Mouse (Mus musculus) ZHBTc4 (cell line): ENCODE measurements around the gene Slc22a4.
"Not testable (repeated sequence)": the region's sequence is repeated elsewhere in the genome, so short reads cannot be mapped to it uniquely, and the experiment has no call there.

Experiments used
- DNase-seq: peaks from one replicate; pipeline ENCODE4 v3.0.0-alpha.2; 2011; ENCODE audit warnings: low read depth, low spot score

The Slc22a4 gene

DNA sequence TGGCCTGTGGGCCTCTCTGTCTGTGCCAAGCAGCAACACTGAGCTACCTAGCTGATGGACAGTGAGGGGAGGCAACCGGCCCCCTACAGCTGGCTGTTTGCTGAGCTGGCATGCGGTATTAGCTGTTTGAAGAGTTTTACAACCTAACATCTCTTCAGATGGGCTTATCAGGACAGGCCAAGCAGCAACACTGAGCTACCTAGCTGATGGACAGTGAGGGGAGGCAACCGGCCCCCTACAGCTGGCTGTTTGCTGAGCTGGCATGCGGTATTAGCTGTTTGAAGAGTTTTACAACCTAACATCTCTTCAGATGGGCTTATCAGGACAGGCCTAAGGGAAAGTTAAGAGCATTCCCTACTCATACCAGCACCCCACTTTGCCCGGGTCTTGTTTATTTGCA, 21.5 kb downstream of the Slc22a4 start:
- not testable (repeated sequence) for DNase-seq

DNA sequence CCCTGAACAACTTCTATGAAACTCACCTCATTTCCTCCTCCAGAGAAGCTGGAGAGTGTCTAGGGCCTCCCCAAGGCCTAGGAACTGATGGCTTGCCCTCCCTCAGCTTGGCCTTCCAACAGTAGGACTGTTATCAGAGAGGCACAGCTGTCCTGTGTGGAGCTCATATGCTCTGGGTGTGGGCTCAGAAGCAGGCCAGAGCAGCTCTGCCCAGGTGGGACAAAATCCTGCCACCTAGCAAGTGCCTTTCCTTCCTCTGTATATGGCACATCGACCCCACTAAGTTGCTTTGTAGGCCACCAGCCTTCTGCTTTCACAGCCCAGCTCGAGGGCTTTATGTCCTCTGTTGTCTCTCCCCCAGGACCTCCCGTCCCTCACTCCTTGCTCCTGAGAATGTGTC, 23.2 kb downstream of the Slc22a4 start:
- DNase-seq, result no peak

DNA sequence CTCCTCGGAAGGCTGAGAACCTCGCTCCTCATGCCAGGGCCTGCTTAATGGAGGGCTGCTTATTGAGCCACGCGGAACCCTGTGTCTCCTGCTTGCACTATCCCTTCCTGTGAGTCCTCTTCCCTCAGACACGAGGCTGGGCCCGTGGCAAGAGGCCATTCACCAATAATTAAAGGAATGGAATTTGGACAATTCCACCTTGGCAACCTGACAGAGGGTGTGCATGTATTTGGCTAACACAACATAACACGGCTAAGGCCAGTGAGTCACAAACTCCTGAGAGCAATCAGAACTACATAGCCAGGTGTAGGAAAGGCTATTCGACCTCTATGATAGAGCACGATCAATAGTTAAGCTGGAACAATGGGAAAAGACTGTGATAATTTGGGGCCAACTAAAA, 23.7 kb downstream of the Slc22a4 start:
- no peak for DNase-seq

DNA sequence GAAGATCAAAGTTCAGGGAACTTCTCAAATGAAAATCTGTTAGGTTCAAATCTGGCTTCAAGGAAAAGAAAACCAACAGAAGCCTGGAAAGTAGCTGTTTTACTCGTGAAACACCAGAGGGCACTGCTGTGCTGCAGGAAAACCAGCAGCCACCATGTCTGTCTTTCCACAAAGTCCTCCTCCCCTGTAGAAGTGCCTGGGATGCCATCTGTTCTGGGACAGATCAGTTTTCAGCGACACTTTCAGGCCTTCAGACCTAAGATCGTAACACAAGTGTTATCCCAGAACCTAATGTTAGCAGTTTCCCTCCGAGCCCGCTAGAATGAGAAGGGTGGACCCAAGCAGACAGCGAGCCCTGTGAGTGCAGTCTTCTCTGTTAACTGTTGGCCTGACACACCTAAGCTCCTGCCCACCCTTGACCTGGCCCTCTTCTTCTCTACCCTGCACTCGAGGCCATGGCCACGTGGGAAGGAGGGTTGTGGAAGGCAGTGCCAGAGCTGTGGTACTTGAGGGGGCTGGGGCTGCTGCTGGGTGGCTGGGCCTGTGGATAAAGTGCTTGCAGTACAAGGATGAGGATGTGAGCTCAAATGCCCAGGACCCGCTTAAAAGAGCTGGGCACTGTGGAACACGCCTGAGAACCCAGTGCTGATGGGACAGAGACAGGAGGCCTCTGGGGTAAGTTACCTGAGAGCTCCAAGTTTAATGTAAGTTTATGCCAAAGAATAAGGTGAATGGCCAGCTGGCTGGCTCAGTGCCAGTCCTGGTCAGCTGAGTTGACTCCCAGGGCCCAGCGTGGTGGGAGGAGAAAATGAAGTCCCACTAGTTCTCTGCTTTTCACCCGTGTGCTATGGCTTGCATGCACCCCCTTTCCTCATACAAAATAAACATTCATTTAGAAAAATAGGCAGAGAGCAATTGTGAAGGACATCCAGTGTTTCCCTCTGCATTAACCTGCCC, 24.9 kb downstream of the Slc22a4 start:
- peak; percentile 79 for DNase-seq

DNA sequence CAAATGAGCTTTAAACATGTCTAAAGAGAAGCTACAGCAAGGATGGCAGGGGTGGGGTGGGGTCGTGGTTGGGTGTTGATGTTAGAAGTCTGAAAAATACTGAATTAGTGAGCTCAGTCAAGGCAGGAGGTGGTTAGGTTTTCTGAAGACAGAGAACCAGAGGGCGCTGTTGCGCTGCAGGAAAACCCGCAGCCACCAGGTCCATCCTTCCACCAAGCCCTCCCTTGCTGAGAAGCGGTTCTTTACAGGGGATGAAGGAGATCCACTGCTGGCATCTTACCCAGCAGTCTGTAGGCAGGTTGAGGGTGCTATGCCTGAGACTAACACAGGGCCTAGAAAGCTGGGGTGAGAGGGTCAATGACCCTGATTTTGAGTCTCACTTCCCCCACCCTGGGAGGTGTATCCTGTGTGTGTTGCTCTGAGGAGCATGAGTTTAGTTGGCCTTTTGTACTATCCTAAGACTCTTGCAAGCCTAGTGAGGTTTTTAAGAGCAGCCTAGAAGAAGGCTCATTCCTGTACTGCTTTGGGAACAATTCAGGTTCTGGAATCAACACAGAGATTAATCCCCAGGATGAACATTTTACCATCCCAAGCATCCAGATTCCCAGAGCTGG, 25.6 kb downstream of the Slc22a4 start:
- peak; percentile 64 for DNase-seq

DNA sequence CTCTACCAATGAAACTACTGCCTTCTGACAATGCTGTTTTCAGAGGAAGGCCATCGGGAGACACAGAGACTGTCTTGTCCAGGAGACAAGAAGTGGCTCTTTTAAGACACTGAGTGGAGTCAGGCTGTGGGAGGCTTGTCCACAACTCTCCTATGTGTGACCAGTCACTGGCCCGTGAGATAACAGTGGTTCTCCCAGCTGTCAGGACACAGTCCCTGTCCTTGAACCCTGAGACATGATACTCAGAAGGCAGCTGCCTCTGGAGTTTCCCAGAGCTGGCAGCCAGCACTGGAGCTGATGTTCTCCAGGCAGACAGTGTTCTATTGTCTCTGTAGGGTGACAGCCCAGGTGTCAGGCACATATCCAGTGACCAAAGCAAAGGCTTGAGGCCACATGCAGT, 30.2 kb downstream of the Slc22a4 start:
- DNase-seq, result no peak

DNA sequence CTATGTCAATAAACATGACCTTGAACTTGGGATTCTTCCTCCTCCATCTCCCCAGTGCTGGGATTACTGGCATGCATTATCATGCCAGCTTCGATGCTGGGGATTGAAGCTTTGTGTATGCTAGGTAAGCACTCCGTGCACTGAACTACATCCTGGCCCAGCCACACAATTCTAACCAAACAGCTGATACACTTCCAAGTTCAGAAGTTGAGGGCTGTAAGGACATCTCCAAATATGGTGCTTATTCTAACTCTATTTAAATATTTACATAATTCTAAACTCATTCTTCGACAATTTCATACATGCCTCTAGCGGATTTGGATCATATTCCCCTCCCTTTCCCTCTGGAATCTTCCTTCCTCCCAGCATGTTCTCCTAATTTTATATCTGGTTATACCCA, 35.6 kb downstream of the Slc22a4 start:
- no peak for DNase-seq

DNA sequence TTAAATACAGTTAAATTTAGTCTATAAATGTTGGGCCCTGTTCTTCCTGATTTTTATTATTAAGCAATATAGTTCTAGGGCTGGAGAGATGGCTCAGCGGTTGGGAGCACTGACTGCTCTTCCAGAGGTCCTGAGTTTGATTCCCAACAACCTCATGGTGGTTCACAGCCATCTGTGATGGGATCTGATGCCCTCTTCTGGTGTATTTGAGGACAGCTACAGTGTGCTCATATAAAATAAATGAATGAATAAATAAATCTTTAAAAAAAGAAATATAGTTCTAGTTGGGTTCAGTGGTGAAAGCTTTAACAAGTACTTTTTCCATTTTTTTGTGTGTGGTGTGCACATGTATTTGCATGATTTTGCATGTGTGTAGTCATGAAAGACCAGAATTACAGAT, 38.7 kb downstream of the Slc22a4 start:
- no peak for DNase-seq

DNA sequence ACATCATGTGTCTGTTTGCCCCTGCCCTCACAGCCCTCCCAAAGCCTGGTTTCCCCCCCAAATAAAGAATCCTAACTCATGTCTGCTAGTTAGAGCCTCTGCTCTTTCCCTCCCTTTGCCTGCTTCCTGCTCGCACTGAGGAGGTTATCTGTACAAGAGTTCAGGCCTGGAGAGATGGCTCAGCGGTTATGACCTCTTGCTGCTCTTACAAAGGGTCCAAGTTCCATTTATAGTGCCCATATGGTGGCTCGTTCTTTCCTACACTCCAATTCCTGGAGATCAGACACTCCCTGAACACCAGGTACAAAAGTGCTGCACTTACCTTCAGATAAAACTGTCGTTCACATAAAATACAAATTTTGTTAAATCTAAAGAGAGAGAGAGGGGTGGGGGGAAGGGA, 39.8 kb downstream of the Slc22a4 start:
- no peak for DNase-seq

DNA sequence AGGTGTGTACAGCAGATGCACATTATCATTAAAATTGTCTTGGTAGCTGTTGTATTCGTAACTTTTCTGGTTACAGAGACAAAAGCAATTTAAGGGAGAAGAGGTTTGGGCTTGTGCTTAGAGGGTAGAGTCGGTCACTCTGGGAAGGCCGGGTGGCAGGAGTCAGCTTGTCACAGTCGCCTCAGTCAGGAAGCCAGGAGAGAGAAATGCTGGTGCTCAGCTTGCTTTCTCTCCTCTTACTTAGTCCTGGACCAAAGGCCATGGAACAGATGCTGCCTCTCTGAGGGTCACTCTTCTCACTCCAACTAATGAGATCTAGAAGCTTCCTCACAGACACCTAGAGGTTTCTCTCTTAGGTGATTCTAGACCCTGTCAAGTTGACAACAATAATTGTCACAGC, 46.5 kb downstream of the Slc22a4 start:
- DNase-seq, result no peak

DNA sequence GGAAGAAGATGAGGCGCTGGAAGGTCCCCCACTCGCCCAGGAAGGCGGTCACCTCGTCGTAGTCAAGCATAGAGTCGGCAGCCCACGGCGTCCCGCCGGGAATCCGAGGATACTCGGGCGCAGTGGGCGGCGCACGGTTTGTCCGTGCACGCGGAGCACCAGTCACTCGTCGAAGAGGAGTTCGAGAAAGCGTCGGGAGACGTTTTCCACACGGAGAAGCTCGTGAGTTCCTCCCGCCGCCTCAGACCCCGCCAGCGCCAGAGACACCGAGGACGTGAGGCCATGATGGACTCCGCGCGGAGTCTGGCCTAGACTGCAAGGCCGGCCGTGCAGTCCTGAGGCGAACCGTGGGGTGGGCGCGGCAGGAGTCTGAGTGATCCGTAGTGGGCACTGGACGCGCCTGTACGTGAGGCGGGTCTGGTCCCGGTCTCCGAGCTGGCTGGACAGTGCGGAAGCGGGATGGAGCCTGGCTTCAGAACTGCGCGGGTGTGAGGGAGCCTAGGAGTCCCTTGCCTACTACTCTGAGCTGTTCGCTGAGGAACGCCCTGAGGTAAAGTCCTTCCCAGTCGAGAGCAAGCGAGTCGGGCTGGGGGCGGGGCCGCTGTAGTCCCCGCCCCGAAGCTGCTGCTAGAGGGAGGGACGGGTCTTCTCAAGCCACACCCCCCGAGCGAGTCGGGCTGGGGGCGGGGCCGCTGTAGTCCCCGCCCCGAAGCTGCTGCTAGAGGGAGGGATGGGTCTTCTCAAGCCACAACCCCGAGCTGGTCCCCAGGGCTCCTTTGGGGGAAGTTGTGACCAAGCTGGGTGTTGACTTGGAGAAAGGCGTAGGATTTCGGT, 47.9 kb downstream of the Slc22a4 start, which contains the start of gene Slc22a21:
TSS of gene Slc22a21 (minus strand) at position 545 of the 834 bp plus-strand sequence.
- DNase-seq, result peak; percentile 96

DNA sequence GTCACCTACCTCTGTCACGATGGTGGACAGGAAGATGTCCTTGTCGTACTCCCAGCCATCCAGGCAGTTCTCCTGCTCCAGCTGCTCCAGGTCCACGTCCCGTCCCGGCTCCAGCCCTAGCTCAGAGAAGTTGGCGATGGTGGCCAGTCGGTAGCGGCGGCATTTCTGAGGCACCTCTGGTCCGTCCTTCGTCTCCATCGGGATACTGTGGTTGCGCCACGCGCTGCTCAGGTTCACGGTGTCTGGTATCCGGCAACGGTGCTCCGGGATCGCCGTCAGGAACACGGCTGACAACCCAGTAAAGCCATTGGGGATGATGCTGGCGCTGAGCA, 48.5 kb downstream of the Slc22a4 start:
- DNase-seq, result peak; percentile 36

DNA sequence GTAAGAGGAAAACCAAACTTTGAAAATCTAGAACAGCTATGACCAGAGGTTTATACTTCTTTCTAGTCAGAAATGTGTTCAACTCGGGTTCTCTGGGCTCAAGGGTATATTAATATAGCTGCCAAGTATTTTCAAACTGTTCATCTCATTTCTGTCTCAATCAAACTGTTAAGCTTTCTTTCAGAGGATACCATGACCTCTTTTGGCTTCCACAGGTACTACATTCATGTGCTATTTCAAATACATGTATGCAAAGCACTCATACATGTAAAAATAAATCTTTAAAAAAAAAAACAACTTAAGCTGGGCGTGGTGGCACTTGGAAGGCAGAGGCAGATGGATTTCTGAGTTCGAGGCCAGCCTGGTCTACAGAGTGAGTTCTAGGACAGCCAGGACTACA, 50.2 kb downstream of the Slc22a4 start:
- no peak for DNase-seq

DNA sequence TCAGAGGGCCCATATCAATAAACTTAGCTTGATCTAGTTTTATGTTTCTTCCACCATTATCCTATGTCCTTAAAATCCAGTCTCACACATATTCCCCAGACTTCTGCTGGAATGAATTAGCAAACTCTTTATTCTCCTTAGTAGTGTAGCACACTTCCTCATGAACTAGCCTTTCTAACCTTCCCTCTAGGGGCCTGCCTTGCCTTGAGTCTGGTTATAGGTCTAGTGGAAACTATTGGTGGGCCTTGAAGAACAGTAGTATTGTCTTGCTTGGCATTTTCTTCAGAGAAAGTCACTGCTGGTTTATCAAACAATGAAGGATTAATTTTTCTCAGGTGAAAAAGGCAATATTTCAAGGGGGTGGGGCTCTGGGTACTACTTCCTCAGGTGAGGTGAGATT, 52.3 kb downstream of the Slc22a4 start:
- DNase-seq, result no peak

DNA sequence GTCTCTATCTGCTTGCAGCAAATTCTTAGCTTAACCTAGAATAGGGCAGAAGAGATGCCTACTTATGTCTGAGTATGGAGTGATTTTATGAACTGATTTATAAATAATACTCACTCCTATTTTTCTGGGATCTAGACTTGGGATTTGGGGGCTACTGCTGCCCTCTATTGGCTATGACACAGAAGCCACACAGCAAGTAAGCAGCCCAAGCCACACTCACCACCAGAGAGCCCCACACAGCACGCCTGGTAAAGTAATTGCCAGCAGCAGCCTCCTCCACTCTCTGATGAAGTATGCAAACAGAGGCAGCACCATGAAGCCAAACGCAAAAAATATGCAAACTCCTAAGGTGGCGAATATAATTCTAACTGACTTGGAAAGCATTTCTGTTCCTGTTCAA, 68.9 kb downstream of the Slc22a4 start:
- DNase-seq, result peak; percentile 27

DNA sequence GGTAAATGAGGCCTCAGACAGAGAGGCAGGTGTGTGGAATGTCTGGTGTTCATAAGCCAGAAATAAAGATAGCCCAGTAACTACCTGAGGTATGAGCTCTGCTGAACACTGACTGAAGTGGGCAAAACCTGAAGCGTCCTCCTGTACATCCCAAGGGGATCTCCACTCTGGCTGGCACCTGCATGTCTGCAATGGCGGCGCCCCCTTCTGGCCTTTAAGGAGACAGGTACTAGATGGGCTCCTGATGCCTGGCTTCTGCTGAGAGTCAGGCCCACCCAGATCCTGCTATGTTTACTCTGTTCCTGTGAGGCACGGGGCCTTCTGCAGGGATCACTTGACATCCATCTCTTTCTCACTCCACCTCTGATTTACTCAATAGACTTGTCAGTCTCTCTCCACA, 69.7 kb downstream of the Slc22a4 start:
- peak; percentile 65 for DNase-seq

DNA sequence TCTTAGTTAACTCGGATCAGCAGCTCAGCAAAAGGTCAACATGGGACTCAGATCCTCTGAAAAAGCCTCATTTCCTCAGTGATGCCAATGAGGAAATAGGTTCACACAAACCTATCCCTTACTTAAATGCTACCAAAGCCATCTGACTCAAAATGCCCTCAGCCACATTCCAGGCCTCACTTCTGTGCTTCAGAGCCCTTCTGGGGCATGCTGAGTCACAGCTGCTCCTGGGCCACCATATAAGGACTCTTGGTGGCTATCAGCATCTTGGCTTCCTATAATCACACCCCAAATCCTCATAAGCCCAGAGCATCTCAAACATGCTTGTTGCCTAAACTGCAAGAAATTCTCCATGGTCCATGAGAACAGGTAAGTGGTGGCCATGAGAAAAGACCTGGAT, 71.3 kb downstream of the Slc22a4 start:
- no peak for DNase-seq

DNA sequence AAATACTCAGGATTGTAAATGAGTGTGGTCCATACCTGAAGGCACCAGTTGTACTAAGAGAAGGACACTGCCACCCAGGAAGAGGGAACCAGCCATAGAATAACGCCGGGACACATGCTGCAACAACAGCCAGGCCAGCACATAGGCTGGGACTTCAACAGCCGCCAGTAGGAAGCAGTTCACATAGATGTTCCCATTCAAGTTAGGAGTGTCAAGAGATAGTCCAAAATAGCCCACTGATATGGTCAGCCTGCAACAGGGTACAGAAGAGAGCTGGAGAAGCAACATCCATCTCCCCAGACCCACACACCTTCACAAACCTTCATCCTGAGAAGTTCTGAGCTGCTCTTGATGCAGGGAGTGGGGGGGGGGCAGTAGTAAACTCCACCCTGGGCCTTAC, 73.2 kb downstream of the Slc22a4 start:
- no peak for DNase-seq

DNA sequence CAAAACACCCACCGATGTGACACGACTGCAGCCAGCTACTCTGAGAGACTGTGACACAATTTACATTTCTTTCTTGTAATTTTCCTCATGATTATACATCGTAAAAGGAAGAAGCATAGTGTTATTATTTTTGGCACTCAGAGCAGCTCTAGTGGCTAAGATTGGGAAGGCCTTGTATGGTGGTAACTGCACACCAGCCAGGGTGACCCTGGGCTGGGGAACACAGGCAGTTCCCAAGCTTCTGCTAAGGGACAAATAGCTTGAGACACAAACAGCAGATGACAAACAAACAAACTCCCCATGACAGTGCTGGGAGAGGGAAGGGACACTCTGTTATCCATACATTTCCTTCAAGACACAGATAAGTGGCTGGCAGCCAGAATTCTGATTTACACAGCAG, 77.8 kb downstream of the Slc22a4 start:
- not testable (repeated sequence) for DNase-seq
